Mouse (Mus musculus) thymus, postnatal 36 days (tissue): Measurements from ENCODE around the gene Tmem120a.

Source experiments
- DNase-seq, 2 experiments: peaks; one replicate each; pipeline ENCODE4 v3.0.0; 2022; ENCODE audit warnings: mixed read lengths in 2 of 2

Tmem120a gene

GRCm38 (mm10) chr5:135743741-135744609 is at the start of gene Tmem120a:
Gene Tmem120a (minus strand): TSS chr5:135744448.
- DNase-seq: peak; percentile 94

GRCm38 (mm10) chr5:135782901-135783300 is 38.7 kb upstream of the Tmem120a start:
- DNase-seq: no peak

DNA sequence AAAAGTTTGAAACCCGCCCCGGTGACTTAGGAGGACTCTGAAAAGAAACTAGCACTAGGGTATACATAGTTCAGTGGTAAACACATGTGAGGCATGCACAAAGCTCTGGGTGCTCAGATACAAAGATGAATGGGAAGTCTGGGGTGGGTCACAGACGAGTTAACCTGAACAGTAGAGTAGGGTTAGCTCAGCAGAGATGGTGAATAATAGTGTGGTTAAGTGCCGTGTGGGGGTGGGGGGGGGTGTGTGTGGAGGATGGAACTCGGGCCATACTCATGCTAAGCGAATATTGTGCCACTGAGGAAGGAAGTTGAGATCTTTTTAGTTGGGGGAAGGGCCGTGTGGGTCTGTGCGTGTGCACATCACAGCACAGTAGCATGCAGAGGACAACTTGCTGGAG is 36.1 kb upstream of the Tmem120a start:
- DNase-seq: no peak

- peak; percentile 98 to 100 for DNase-seq
Measured at GRCm38 (mm10) chr5:135778471-135779445, 34.5 kb upstream of the Tmem120a start, which contains the start of gene Mdh2. Gene Mdh2 (plus strand): TSS chr5:135778480.

GRCm38 (mm10) chr5:135777796-135778470 is 33.7 kb upstream of the Tmem120a start, which contains the start of gene Styxl1:
Gene Styxl1 (minus strand): TSS chr5:135778385.
- no peak for DNase-seq

DNA sequence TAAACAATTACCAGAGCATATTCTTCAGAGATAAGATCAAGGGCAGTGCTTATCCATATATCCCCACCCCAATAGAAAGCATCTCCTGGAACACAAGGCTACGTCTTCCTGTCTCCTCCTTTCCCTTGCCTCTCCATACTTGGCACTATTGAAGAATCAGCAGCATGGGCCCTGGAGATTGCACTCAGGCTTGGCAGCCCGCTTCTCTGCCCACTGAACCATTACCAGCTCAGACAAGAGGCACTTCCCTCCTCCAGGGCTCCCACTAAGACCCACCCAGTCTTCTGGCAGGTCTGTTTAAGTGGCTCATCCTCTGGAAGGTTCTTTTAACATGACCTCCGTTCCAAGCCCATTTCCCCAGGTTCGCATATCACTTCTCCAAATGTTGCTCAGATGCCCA is 32.3 kb upstream of the Tmem120a start:
- no peak for DNase-seq

GRCm38 (mm10) chr5:135772519-135772918 is 28.3 kb upstream of the Tmem120a start:
- DNase-seq: no peak

GRCm38 (mm10) chr5:135764971-135765370 is 20.7 kb upstream of the Tmem120a start:
- no peak for DNase-seq

DNA sequence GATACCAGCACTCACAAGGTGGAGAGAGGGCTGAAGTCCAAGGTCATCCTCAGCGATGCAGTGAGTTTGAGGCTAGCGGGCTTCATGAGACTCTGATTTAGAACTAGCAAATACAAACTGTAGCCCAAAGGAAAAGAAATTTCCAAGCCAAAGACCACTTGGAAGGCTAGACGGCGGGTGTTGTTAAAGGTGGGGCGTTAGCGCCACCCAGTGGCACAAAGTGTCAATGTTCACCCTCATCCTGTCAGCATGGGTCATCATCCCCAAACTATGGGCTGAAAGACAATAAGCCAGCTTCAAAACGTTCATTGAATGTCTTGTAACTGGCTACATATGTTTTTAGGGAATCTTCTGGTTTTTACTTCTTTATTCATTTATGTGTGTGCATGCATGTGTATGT is 19.3 kb upstream of the Tmem120a start:
- peak; percentile 57 to 63 for DNase-seq

- DNase-seq: no peak
Measured at GRCm38 (mm10) chr5:135761881-135762280, 17.6 kb upstream of the Tmem120a start.

- no peak for DNase-seq
Measured at GRCm38 (mm10) chr5:135751595-135751994, 7.3 kb upstream of the Tmem120a start.

DNA sequence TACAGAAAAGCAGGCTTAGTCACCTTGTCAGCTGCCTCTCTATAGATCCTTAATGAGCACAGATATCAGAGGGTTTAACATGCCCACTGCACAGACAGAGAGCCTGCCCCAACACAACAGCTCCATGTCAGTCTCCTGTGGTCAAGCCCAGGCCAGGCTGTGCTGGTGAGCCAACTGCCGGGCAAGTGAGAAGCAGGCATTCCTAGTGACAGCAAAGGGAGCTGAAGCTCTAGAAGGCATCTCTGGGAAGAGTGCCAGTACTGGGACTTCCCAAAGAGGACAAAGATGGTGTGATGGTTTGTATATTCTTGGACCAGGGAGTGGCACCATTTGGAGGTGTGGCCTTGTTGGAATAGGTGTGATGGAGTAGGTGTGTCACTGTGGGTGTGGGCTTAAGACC is 6.8 kb upstream of the Tmem120a start:
- DNase-seq: no peak

GRCm38 (mm10) chr5:135744742-135745141 is 494 bp upstream of the Tmem120a start:
- no peak for DNase-seq

DNA sequence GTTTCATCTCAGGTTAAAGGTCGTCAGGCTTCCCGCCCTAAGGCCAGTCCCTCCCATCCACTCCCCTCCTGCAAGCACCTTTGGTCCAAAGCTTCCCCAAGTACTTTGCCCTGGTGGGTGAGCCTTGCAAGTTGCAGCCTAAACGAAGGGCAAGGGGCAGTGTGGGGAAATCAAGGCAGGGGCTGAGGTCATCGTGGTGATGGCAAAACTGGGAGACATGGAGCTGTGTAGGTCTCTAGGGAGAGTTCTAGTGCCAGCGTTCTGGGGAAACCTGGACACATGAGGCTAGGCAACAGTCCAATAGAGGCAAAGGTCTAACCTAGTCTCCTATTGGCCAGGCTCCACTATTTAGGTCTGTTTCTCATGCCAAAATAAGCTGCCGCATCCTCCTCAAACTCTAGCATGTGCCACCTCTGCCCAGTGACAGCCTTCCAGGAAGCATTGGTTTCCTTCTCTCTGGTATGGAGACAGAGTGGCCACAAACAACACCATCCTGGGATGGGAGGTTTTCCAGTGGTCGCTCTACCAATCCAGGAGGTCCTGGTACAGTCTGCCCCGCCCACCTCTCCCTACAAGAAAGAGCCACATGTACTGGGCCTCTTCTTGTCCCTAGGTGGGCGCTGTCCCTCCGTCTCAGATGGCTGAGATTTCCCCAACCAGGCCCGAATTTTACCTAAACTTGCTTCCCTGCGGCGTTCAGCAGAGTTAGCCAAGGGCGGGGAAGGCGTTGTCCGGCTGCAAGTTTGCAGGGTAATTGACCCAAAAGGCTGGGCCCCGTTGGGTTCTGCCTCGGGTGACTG is 1.1 kb downstream of the Tmem120a start:
- no peak for DNase-seq

GRCm38 (mm10) chr5:135742156-135742555 is 2.1 kb downstream of the Tmem120a start:
- DNase-seq: no peak

- DNase-seq: no peak
Measured at GRCm38 (mm10) chr5:135738266-135738665, 6.0 kb downstream of the Tmem120a start.

DNA sequence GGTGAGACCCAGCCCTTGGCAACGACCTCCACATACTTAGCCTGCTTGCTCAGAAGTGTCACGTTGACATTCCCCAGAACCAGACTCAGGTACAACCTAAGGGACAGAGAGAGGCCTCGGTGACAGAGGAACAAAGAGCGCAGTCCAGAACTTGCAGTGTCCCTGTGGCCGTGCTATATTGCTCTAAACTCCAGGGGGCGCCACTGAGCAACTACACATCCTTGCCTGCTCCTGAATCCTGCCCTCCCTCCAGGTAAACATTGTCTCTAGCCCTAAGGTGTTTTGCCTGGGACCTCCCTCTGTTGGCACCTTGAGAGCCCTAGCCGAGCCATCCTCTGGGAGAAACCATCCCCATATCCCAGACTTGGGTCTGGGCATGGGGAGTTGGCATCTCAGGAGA is 7.1 kb downstream of the Tmem120a start:
- peak in 1 of 2 experiments; percentile 27 for DNase-seq

- DNase-seq: no peak
Measured at GRCm38 (mm10) chr5:135736544-135736943, 7.7 kb downstream of the Tmem120a start.

DNA sequence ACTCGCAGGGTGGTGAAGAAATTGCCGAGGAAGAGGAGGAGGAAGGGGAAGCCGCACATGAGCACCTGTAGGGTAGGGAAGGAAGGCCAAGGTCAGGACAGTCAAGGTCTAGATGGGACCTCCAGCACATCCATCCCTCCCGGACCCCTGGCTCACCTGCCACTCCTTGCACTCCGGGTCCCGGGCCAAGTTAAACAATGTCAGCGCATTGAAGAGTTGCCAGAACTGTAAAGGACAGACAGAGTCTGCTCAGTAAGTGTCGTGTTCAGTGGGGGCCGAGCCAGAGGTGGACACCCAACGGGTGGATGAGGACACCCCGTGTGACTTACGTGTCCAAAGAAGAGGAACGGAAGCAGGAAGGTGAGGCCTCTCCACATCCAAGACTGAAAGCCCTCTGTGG is 8.5 kb downstream of the Tmem120a start:
- DNase-seq: no peak

DNA sequence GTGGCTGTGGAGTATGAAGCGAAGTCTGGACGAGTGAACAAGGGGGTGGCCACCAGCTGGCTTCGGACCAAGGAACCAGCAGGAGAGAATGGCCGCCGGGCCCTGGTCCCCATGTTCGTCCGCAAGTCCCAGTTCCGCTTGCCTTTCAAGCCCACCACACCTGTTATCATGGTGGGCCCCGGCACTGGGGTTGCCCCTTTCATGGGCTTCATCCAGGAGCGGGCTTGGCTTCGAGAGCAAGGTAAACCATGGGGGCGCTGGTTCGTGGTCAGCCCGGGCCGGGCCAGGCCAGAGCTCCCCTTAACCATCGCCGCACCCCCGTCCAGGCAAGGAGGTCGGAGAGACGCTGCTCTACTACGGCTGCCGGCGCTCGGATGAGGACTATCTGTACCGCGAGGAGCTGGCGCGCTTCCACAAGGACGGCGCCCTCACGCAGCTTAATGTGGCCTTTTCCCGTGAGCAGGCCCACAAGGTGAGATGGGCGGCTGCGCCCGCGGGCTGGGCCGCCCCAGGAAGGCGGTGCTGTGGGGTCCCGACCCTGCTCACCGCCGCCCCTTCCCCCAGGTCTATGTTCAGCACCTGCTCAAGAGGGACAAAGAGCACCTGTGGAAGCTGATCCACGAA is 10.1 kb downstream of the Tmem120a start:
- no peak for DNase-seq

DNA sequence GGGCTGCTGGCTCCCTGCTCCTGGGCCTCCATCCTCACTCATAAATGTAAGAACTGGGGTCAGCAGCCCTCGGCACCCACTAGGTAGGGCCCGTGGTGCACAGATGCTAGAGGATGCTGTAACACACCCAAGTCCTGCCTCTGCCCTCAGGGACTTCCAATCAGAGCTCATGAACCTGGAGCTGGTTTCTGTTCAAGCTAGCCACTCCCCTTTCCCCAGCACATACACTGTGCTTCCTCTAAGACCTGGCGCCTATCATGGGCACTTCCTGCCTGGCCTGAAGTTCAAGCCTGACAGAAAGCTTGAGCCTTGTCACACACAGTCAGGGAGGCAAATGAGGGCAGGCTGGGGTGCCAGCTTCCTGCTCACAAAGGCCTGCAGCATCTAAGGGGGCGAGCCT is 11.2 kb downstream of the Tmem120a start:
- DNase-seq: no peak
